Mouse (Mus musculus) ES-Bruce4 (cell line): Measurements from ENCODE around the gene Etv3. TPM values are rescaled to one million over a fixed set of nuclear protein-coding genes. Genes with fewer than 3 reads are reported as not detected.

Source experiments
- H3K27ac ChIP-seq: 2 replicates; pipeline ENCODE4 v1.5.1; 2012; ENCODE audit warnings: low read length, inconsistent platforms; ENCODE audit not compliant: insufficient read depth
- H3K27me3 ChIP-seq: 2 replicates; pipeline ENCODE4 v1.6.1; 2012; ENCODE audit warnings: mild to moderate bottlenecking, low read length, inconsistent platforms; ENCODE audit not compliant: control insufficient read depth, poor library complexity, insufficient read depth, severe bottlenecking
- H3K36me3 ChIP-seq: 2 replicates; pipeline ENCODE4 v1.6.1; 2012; ENCODE audit warnings: inconsistent platforms, mild to moderate bottlenecking, low read length, moderate library complexity; ENCODE audit not compliant: control insufficient read depth, poor library complexity, insufficient read depth, severe bottlenecking
- H3K4me1 ChIP-seq: one replicate; pipeline ENCODE4 v1.8.1; 2011; ENCODE audit warnings: low read length; ENCODE audit not compliant: control insufficient read depth, insufficient read depth
- H3K4me3 ChIP-seq: 2 replicates; pipeline ENCODE4 v1.5.1; 2011; ENCODE audit warnings: low read depth, mild to moderate bottlenecking, low read length
- H3K9ac ChIP-seq: 2 replicates; pipeline ENCODE4 v1.6.1; 2012; ENCODE audit warnings: low read depth, mild to moderate bottlenecking, inconsistent platforms; ENCODE audit not compliant: poor library complexity, severe bottlenecking
- H3K9me3 ChIP-seq: replicated peaks from 2 replicates; pipeline ENCODE4 v1.6.1; 2012; ENCODE audit warnings: mild to moderate bottlenecking, low read length, inconsistent platforms; ENCODE audit not compliant: control insufficient read depth, poor library complexity, insufficient read depth, severe bottlenecking
- CTCF ChIP-seq: IDR thresholded peaks from one replicate; pipeline ENCODE4 v1.8.1; 2011; ENCODE audit warnings: low read depth, low read length
- EP300 ChIP-seq: IDR thresholded peaks from 2 replicates; pipeline ENCODE4 v1.6.1; 2011; ENCODE audit warnings: low read depth, low read length; ENCODE audit not compliant: insufficient read depth
- POLR2A ChIP-seq: IDR thresholded peaks from one replicate; pipeline ENCODE4 v1.8.1; 2011; ENCODE audit warnings: low read length; ENCODE audit not compliant: insufficient read depth
- polyA plus RNA-seq: library from polyadenylated mRNA; stranded (reverse); fragments of >200 nt; gene quantifications from 2 replicates; pipeline ENCODE4 v1.2.4, GENCODE M21; 2011; ENCODE audit warnings: low read depth; ENCODE audit not compliant: missing spikeins, insufficient read depth, insufficient read length

Gene Etv3
- polyA plus RNA-seq, 1 experiment, result 12.6 TPM

- Histone ChIP-seq H3K4me3 (no peak overlapping the region), H3K9ac (no peak overlapping the region), H3K4me1 (no peaks in the 10 kb centered on the region), H3K36me3 (peaks cover 23% of the 10 kb centered on the region), H3K27me3 (no peaks in the 10 kb centered on the region), H3K27ac (no peak overlapping the region), H3K9me3 (no peaks in the 10 kb centered on the region)
- no peak for TF ChIP-seq EP300
- no peak for TF ChIP-seq POLR2A
- TF ChIP-seq CTCF, result no peak
Observed at GRCm38 (mm10) chr3:87533667-87534378, 8.6 kb downstream of the Etv3 start.

- TF ChIP-seq POLR2A (no peak), CTCF (no peak), EP300 (no peak)
- H3K4me3 ChIP-seq, result no peak overlapping the region
- H3K27me3 ChIP-seq, result no peaks in the 10 kb centered on the region
- no peaks in the 10 kb centered on the region for H3K9me3 ChIP-seq
- no peak overlapping the region for H3K27ac ChIP-seq
- peaks cover 9% of the 10 kb centered on the region for H3K4me1 ChIP-seq
- H3K9ac ChIP-seq, result no peak overlapping the region
- H3K36me3 ChIP-seq, result peaks cover 12% of the 10 kb centered on the region
Observed at GRCm38 (mm10) chr3:87538034-87538433, 12.8 kb downstream of the Etv3 start.

DNA sequence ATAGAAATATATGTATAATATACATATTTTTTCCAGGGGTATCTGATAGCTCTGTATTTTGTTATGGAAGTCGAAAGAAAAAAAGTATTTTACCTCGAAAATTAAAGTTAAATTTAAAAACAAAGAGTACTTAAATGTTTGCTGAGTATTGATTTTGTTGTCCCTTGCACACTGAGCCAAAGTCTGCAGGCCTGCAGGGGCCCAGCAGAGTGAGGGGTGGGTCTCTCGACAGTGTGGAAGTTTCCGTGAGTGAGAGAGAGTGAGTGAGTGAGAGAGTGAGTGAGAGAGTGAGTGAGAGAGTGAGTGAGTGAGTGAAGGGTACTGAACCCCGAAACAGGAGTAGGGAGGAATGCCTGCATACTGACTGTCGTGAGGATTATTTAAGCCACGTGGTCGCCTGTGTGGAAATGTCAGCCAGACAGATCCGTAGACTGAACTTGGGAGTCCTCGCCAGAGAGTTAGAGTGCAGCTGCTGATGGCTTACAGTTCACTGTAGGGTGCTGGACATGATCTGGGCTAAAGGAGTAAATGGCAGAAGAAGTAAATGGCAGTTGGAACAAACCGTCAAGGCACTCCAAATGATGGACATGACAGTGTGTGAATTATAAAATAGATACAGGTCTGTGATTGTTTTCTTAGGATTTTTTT is 14.9 kb downstream of the Etv3 start:
- no peak for TF ChIP-seq EP300
- TF ChIP-seq CTCF, result no peak
- no peak for TF ChIP-seq POLR2A
- H3K4me3 ChIP-seq, result no peak overlapping the region
- no peak overlapping the region for H3K27ac ChIP-seq
- H3K27me3 ChIP-seq, result no peaks in the 10 kb centered on the region
- peaks cover 9% of the 10 kb centered on the region for H3K4me1 ChIP-seq
- no peaks in the 10 kb centered on the region for H3K9me3 ChIP-seq
- H3K9ac ChIP-seq, result no peak overlapping the region
- H3K36me3 ChIP-seq, result peaks cover 7% of the 10 kb centered on the region

GRCm38 (mm10) chr3:87540714-87541113 is 15.5 kb downstream of the Etv3 start:
- no peak overlapping the region for H3K9ac ChIP-seq
- peaks cover 9% of the 10 kb centered on the region for H3K4me1 ChIP-seq
- H3K27me3 ChIP-seq, result no peaks in the 10 kb centered on the region
- H3K36me3 ChIP-seq, result peaks cover 7% of the 10 kb centered on the region
- no peaks in the 10 kb centered on the region for H3K9me3 ChIP-seq
- TF ChIP-seq POLR2A, result no peak
- no peak for TF ChIP-seq CTCF
- TF ChIP-seq EP300, result no peak
- no peak overlapping the region for H3K27ac ChIP-seq
- H3K4me3 ChIP-seq, result no peak overlapping the region

DNA sequence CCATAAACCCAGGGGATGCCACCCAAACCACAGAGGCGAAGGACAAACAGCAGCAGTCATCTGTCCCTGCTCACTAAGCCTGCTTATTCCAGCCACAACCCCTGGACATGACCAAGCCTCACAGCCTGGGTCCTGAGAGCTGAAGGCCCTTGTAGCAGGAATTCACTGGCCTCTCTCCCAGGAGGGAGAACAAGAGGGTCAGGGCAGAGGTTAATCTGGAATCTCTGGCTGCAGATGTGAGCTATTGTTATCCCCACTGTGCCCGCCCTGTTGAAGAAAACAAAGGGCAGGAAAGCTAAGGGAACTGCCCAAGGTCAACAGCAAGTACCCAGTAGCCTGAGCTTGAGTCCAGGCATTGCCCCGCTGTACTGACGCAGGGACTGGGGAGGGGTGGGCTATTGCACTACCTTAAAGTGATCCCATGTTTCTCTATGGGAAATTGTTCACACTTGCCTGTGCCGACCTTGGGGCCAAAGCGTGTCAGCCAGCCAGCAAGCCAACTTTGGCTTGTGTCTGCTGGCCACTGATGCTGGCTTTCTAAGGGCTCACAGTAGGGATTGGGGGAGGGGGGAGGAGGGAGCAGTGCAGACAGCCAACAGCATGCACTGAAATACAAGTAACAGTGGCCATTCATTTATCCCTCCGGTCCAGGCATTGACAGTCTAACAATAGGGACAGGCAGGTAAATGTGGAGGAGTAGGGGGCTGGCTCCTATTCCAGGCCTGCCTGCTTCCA is 17.4 kb downstream of the Etv3 start:
- H3K36me3 ChIP-seq, result no peaks in the 10 kb centered on the region
- no peak overlapping the region for H3K4me3 ChIP-seq
- no peak overlapping the region for H3K9ac ChIP-seq
- H3K27me3 ChIP-seq, result no peaks in the 10 kb centered on the region
- no peak for TF ChIP-seq EP300
- no peak for TF ChIP-seq POLR2A
- TF ChIP-seq CTCF, result no peak
- no peaks in the 10 kb centered on the region for H3K9me3 ChIP-seq
- no peak overlapping the region; the same call in 1 of the 2 replicates for H3K27ac ChIP-seq
- H3K4me1 ChIP-seq, result peaks cover 9% of the 10 kb centered on the region
